Mouse (Mus musculus): ENCODE measurements around the gene Serpinb8. TPM values are rescaled to one million over a fixed set of nuclear protein-coding genes. Genes with fewer than 3 reads are reported as not detected.

The Serpinb8 gene
- polyA plus RNA-seq (2012; rRNA removed), result 0.58 and 0.68 TPM in 2 replicates

GRCm38 (mm10) chr1:107589691-107590470 is at the start of gene Serpinb8:
TSS of gene Serpinb8 (plus strand) at chr1:107590006.
- no peak for DNase-seq (ENCODE audit: low read depth, low spot score)
- 17% methylated on average over 10 of the region's 10 CpGs for WGBS

GRCm38 (mm10) chr1:107559494-107559893 is 30.3 kb upstream of the Serpinb8 start:
- DNase-seq (ENCODE audit: low read depth, low spot score), result no peak
- WGBS, result 76% methylated on average over 3 of the region's 3 CpGs

- DNase-seq (ENCODE audit: low read depth, low spot score), result no peak
- WGBS, result 67% methylated on average over 1 of the region's 1 CpGs
Observed at GRCm38 (mm10) chr1:107562110-107562509, 27.7 kb upstream of the Serpinb8 start.

- DNase-seq (ENCODE audit: low read depth, low spot score), result no peak
Observed at GRCm38 (mm10) chr1:107565644-107566043, 24.2 kb upstream of the Serpinb8 start.

GRCm38 (mm10) chr1:107576094-107576493 is 13.7 kb upstream of the Serpinb8 start:
- WGBS, result 67% methylated on average over 2 of the region's 2 CpGs
- DNase-seq (ENCODE audit: low read depth, low spot score), result no peak

GRCm38 (mm10) chr1:107577514-107577913 is 12.3 kb upstream of the Serpinb8 start:
- no peak for DNase-seq (ENCODE audit: low read depth, low spot score)

GRCm38 (mm10) chr1:107581220-107581619 is 8.6 kb upstream of the Serpinb8 start:
- 51% methylated on average over 1 of the region's 1 CpGs for WGBS
- no peak for DNase-seq (ENCODE audit: low read depth, low spot score)

More at GRCm38 (mm10) chr1:107577514-107577913, 12.3 kb upstream of the Serpinb8 start:
- 58% methylated on average over 1 of the region's 1 CpGs for WGBS

GRCm38 (mm10) chr1:107582900-107583299 is 6.9 kb upstream of the Serpinb8 start:
- no peak for DNase-seq (ENCODE audit: low read depth, low spot score)

GRCm38 (mm10) chr1:107583958-107584376 is 5.8 kb upstream of the Serpinb8 start:
- DNase-seq (ENCODE audit: low read depth, low spot score), result no peak
- 31% methylated on average over 1 of the region's 1 CpGs for WGBS

GRCm38 (mm10) chr1:107584932-107585331 is 4.9 kb upstream of the Serpinb8 start:
- DNase-seq (ENCODE audit: low read depth, low spot score), result no peak
- WGBS, result 84% methylated on average over 3 of the region's 3 CpGs

GRCm38 (mm10) chr1:107586196-107586595 is 3.6 kb upstream of the Serpinb8 start:
- DNase-seq (ENCODE audit: low read depth, low spot score), result no peak

GRCm38 (mm10) chr1:107588206-107588605 is 1.6 kb upstream of the Serpinb8 start:
- DNase-seq (ENCODE audit: low read depth, low spot score), result no peak

More at GRCm38 (mm10) chr1:107586196-107586595, 3.6 kb upstream of the Serpinb8 start:
- WGBS, result 47% methylated on average over 3 of the region's 3 CpGs

- DNase-seq (ENCODE audit: low read depth, low spot score), result no peak
- 80% methylated on average over 1 of the region's 1 CpGs for WGBS
Observed at GRCm38 (mm10) chr1:107588642-107589041, 1.2 kb upstream of the Serpinb8 start.

GRCm38 (mm10) chr1:107592644-107593043 is 2.8 kb downstream of the Serpinb8 start:
- DNase-seq (ENCODE audit: low read depth, low spot score), result no peak
- WGBS, result 38% methylated on average over 3 of the region's 3 CpGs

- WGBS, result 46% methylated on average over 2 of the region's 2 CpGs
- DNase-seq (ENCODE audit: low read depth, low spot score), result no peak
Observed at GRCm38 (mm10) chr1:107593469-107593868, 3.7 kb downstream of the Serpinb8 start.

- no peak for DNase-seq (ENCODE audit: low read depth, low spot score)
Observed at GRCm38 (mm10) chr1:107596874-107597273, 7.1 kb downstream of the Serpinb8 start.

- DNase-seq (ENCODE audit: low read depth, low spot score), result no peak
Observed at GRCm38 (mm10) chr1:107598476-107598875, 8.7 kb downstream of the Serpinb8 start.

- DNase-seq (ENCODE audit: low read depth, low spot score), result no peak
- 15% methylated on average over 1 of the region's 1 CpGs for WGBS
Observed at GRCm38 (mm10) chr1:107608942-107609341, 19.1 kb downstream of the Serpinb8 start.

GRCm38 (mm10) chr1:107614087-107614486 is 24.3 kb downstream of the Serpinb8 start:
- DNase-seq (ENCODE audit: low read depth, low spot score), result no peak
- WGBS, result 78% methylated on average over 2 of the region's 2 CpGs

GRCm38 (mm10) chr1:107622017-107622416 is 32.2 kb downstream of the Serpinb8 start:
- 75% methylated on average over 4 of the region's 4 CpGs for WGBS
- DNase-seq (ENCODE audit: low read depth, low spot score), result no peak

GRCm38 (mm10) chr1:107635936-107636335 is 46.1 kb downstream of the Serpinb8 start:
- no peak for DNase-seq (ENCODE audit: low read depth, low spot score)
- 16% methylated on average over 4 of the region's 4 CpGs for WGBS

- WGBS, result 68% methylated on average over 1 of the region's 1 CpGs
- DNase-seq (ENCODE audit: low read depth, low spot score), result no peak
Observed at GRCm38 (mm10) chr1:107638056-107638455, 48.2 kb downstream of the Serpinb8 start.
